Mouse (Mus musculus) liver, adult 2 months (tissue): ENCODE measurements around the gene Krt27.

Experiments used
- CTCF ChIP-seq: fragments of 200-500 bp; IDR thresholded peaks from 2 replicates; pipeline ENCODE4 v1.5.1; 2011; ENCODE audit warnings: low read depth, low read length, control low read depth
- POLR2A ChIP-seq: fragments of 200-500 bp; IDR thresholded peaks from 2 replicates; pipeline ENCODE4 v1.6.1; 2011; ENCODE audit warnings: low read length, control low read depth; ENCODE audit not compliant: insufficient read depth; ENCODE audit errors: extremely low read depth

DNA sequence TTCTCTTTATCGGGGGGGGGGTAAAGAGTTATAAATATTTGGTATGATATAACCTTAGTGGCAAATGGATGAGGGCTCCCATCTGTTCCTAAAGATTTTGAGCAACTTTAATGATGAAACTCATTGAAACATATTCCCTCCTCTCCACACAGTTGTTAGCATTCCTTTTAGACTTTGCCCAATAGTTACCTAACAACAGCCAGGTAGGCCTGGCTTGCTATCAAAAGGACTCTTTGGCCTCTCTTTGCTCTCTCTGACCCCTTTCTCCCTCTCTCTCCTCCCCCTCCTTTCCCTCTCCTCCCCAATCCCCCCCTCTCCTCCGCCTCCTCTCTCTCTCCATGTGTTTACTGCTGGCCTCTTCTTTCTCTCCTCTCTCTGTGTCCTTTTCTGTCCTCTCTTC, 36.3 kb downstream of the Krt27 start:
- TF ChIP-seq CTCF (no peak), POLR2A (no peak)
